Mouse (Mus musculus): ENCODE results near the gene Numb. TPM values are rescaled to one million over a fixed set of nuclear protein-coding genes. Genes with fewer than 3 reads are reported as not detected.

The Numb gene
- polyA plus RNA-seq, 1 experiment = not detected

DNA sequence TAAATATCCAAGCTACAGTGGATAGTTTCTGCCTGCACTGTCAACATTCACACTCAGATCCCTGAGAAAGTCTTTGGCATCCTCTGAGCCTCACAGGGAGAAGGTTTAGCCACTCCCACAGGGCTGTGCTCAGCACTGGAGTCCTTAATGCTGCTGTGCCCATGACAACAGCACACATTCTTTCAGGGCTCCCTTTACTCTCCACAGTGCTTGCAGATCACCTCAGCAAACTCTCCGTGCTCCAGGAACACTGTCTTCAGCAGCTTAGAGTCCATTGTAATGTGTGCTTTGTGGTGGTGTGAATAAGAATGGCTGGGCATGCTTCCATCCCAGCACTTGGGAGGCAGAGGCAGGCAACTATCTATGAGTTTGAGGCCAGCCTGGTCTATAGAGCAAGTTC lies 172.5 kb downstream of the Numb start:
- TF ChIP-seq POLR2A (IDR thresholded peaks at IDR 0.05; ENCODE audit: insufficient read depth, low read depth, low read length) (no peak), CTCF (IDR thresholded peaks at IDR 0.05; ENCODE audit: insufficient read depth, low read depth, low read length) (no peak)
- H3K27ac ChIP-seq (ENCODE audit: insufficient read depth, low read depth, low read length) = no peak overlapping the region

More for the DNA sequence above, 172.5 kb downstream of the Numb start:
- WGBS = 56% methylated on average over 1 of the region's 1 CpGs
- H3K4me1 ChIP-seq (ENCODE audit: control insufficient read depth, insufficient read depth, low read length) = peaks cover 10% of the 10 kb centered on the region
- no peak overlapping the region for H3K4me3 ChIP-seq (ENCODE audit: insufficient read depth, low read depth, low read length)

Other genes with a start within 250 kb of the Numb start
- not detected in 2 replicates for gene Psen1, start 233.8 kb downstream of the Numb start, polyA plus RNA-seq (2012; ENCODE audit: insufficient read depth, insufficient read length, low replicate concordance, missing spikeins)
- not detected in 2 replicates for gene Papln, start 158.3 kb downstream of the Numb start, polyA plus RNA-seq (2012; ENCODE audit: insufficient read depth, insufficient read length, low replicate concordance, missing spikeins)
- not detected in 2 replicates for gene Riox1, start 28.7 kb upstream of the Numb start, polyA plus RNA-seq (2012; ENCODE audit: insufficient read depth, insufficient read length, low replicate concordance, missing spikeins)
- not detected in 2 replicates for gene Heatr4, start 62.9 kb upstream of the Numb start, polyA plus RNA-seq (2012; ENCODE audit: insufficient read depth, insufficient read length, low replicate concordance, missing spikeins)
- not detected in 2 replicates for gene Acot2, start 65.9 kb upstream of the Numb start, polyA plus RNA-seq (2012; ENCODE audit: insufficient read depth, insufficient read length, low replicate concordance, missing spikeins)
- not detected in 2 replicates for gene Acot1, start 87.6 kb upstream of the Numb start, polyA plus RNA-seq (2012; ENCODE audit: insufficient read depth, insufficient read length, low replicate concordance, missing spikeins)
- gene Acot4, start 116.4 kb upstream of the Numb start, polyA plus RNA-seq (2012; ENCODE audit: insufficient read depth, insufficient read length, low replicate concordance, missing spikeins) = not detected in 2 replicates
- gene Gm49366, start 117.0 kb upstream of the Numb start, polyA plus RNA-seq (2012; ENCODE audit: insufficient read depth, insufficient read length, low replicate concordance, missing spikeins) = not detected in 2 replicates
- not detected in 2 replicates for gene Acot3, start 130.2 kb upstream of the Numb start, polyA plus RNA-seq (2012; ENCODE audit: insufficient read depth, insufficient read length, low replicate concordance, missing spikeins)
- gene Acot5, start 147.4 kb upstream of the Numb start, polyA plus RNA-seq (2012; ENCODE audit: insufficient read depth, insufficient read length, low replicate concordance, missing spikeins) = not detected in 2 replicates
- not detected in 2 replicates for gene Acot6, start 178.7 kb upstream of the Numb start, polyA plus RNA-seq (2012; ENCODE audit: insufficient read depth, insufficient read length, low replicate concordance, missing spikeins)
- not detected in 2 replicates for gene Dnal1, start 192.4 kb upstream of the Numb start, polyA plus RNA-seq (2012; ENCODE audit: insufficient read depth, insufficient read length, low replicate concordance, missing spikeins)
- not detected in 2 replicates for gene Pnma1, start 226.6 kb upstream of the Numb start, polyA plus RNA-seq (2012; ENCODE audit: insufficient read depth, insufficient read length, low replicate concordance, missing spikeins)